Mouse (Mus musculus) hindbrain, embryonic 14.5 days (tissue): ENCODE data around the gene Plekhg2. TPM values are rescaled to one million over a fixed set of nuclear protein-coding genes. Genes with fewer than 3 reads are reported as not detected.
A peak's percentile ranks its signal among the peaks of the same experiment; 100 is the strongest.

Source experiments
- ATAC-seq: fragments of 200-750 bp; cut with Nextera tagmentation; 2 replicates; pipeline ENCODE4 v1.8.0; 2017; ENCODE audit warnings: moderate number of reproducible peaks, mild to moderate bottlenecking, moderate TSS enrichment, moderate library complexity; ENCODE audit not compliant: low FRiP score
- DNase-seq: peaks from one replicate; pipeline ENCODE4 v3.0.0-alpha.2; 2015; ENCODE audit warnings: low spot score
- H3K27ac ChIP-seq: fragments of 300-500 bp; sonication (generic); 2 replicates; pipeline ENCODE4 v1.5.1; 2014; ENCODE audit warnings: mild to moderate bottlenecking, moderate library complexity
- H3K27me3 ChIP-seq: fragments of 300-500 bp; sonication (generic); 2 replicates; pipeline ENCODE4 v1.6.1; 2014; ENCODE audit warnings: mild to moderate bottlenecking, low read length, mixed read lengths; ENCODE audit not compliant: control insufficient read depth, insufficient read depth
- H3K36me3 ChIP-seq: fragments of 300-500 bp; sonication (generic); replicated peaks from 2 replicates; pipeline ENCODE4 v1.6.1; 2014; ENCODE audit not compliant: control insufficient read depth, insufficient read depth
- H3K4me1 ChIP-seq: fragments of 300-500 bp; sonication (generic); replicated peaks from 2 replicates; pipeline ENCODE4 v1.6.1; 2014; ENCODE audit warnings: antibody characterized with exemption, low read length, mixed read lengths; ENCODE audit not compliant: control insufficient read depth, insufficient read depth
- H3K4me2 ChIP-seq: fragments of 300-500 bp; sonication (generic); replicated peaks from 2 replicates; pipeline ENCODE4 v1.6.1; 2014; ENCODE audit warnings: mild to moderate bottlenecking, moderate library complexity
- H3K4me3 ChIP-seq: fragments of 300-500 bp; sonication (generic); replicated peaks from 2 replicates; pipeline ENCODE4 v1.5.1; 2014; ENCODE audit warnings: mild to moderate bottlenecking, low read length
- H3K9ac ChIP-seq: fragments of 300-500 bp; sonication (generic); 2 replicates; pipeline ENCODE4 v1.6.1; 2014
- H3K9me3 ChIP-seq: fragments of 300-500 bp; sonication (generic); 2 replicates; pipeline ENCODE4 v1.6.1; 2016; ENCODE audit warnings: low read length; ENCODE audit not compliant: control insufficient read depth
- WGBS: fragments of 180-500 bp; shearing (Covaris S2); extraction: QIAGEN DNeasy Blood & Tissue Kit; methylation state at CpG from one replicate; pipeline ENCODE4 v1.1.7; 2014; 5-methylcytosine and 5-hydroxymethylcytosine counted together
- polyA plus RNA-seq: library from polyadenylated mRNA; unstranded; fragments of >200 nt; fragmentation: Nextera tagmentation; extraction: Ambion mirVana; gene quantifications from 2 replicates; pipeline ENCODE4 v1.2.1, GENCODE M21; 2014

Gene Plekhg2
- polyA plus RNA-seq, 1 experiment from 2014 or later = 25.5 TPM

DNA sequence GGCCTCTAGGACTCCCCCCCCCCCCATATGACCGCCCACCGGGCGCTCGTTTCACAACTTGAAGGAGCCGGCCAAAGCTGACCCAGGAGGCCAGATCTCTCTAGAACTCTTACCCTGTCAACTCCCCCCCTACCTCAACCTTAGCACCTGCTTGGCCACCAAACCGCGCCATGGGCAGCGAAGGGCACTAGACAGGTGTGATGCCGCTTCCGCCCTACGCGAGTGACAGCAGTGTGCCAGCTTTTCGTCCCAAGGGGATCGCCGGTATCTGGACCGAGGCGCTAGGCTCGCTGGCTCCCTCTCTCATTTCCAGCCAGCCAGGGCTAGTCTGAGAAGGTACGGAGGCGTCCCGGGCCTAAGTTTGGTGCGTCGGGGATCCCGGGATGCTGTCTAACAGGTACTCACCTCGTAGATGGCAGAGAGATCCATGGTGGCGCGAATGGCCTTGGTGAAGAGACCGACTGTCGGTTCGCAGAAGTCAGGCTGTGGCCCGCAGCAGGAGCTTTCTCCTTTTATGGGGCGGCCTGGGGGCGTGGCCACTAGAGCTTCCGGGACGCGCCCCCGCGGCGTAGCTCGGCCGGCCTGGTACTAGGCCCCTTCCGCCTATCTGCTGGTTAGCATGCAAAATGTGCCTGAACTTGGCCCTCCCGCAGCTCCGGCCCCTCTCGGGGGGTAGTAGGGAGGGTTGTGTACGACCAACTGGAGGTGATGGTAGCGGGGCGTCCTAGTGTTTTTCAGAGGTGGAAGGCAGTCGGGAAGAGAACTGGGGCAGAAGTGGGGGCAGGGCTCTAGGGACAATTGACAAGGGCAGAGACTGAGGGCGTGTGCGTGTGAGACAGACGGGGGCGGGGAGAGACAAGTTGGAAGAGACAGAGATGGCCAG lies 6.6 kb upstream of the Plekhg2 start:
- no peaks in the 10 kb centered on the region for H3K36me3 ChIP-seq
- under 1% methylated on average over 53 of the region's 53 CpGs for WGBS
- ATAC-seq (peak; percentile 46), DNase-seq (peak; percentile 80)
- H3K27me3 ChIP-seq = no peaks in the 10 kb centered on the region
- peak overlapping the region; percentile 67 for H3K9ac ChIP-seq
- peaks cover 36% of the 10 kb centered on the region for H3K4me1 ChIP-seq
- peak overlapping the region; percentile 56 for H3K27ac ChIP-seq
- H3K4me3 ChIP-seq = peak overlapping the region; percentile 53
- H3K9me3 ChIP-seq = no peaks in the 10 kb centered on the region
- H3K4me2 ChIP-seq = peak overlapping the region; percentile 83

DNA sequence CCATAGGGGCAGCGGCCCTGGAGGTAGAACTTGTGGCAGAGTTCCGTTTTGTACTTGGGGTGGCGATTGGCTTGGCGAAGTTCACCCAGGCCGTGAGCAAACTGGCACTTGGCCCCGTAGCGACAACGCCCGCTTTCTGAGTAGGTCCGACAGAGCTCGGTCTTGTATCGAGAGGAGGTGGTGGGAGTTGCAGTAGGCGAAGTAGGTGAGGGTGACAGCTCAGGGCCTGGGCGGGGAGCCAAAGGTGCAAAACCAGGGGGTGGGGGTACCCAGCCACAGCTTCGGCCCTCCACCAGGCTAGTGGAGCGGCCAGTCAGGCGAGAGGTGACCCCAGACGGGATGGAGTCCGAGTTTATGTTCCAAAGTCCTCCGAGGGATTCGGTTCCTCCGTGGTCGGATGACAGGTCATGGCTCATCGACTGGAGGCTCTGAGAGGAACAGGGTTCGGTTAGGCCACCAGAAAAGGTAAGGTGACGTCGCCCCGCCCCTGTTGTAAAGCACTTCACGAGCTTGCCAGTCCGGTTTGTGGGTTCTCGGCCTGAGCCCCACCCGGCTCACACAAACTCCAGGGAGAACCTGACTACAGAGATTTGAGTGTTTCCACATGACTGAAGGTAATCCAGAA lies 5.8 kb upstream of the Plekhg2 start:
- Histone ChIP-seq H3K4me2 (peak overlapping the region; percentile 83), H3K4me1 (peaks cover 36% of the 10 kb centered on the region), H3K27ac (no peak overlapping the region), H3K9ac (peak overlapping the region; percentile 67), H3K27me3 (no peaks in the 10 kb centered on the region), H3K36me3 (no peaks in the 10 kb centered on the region), H3K4me3 (peak overlapping the region; percentile 53), H3K9me3 (no peaks in the 10 kb centered on the region)
- DNase-seq (no peak), ATAC-seq (no peak)
- WGBS = 46% methylated on average over 31 of the region's 32 CpGs

DNA sequence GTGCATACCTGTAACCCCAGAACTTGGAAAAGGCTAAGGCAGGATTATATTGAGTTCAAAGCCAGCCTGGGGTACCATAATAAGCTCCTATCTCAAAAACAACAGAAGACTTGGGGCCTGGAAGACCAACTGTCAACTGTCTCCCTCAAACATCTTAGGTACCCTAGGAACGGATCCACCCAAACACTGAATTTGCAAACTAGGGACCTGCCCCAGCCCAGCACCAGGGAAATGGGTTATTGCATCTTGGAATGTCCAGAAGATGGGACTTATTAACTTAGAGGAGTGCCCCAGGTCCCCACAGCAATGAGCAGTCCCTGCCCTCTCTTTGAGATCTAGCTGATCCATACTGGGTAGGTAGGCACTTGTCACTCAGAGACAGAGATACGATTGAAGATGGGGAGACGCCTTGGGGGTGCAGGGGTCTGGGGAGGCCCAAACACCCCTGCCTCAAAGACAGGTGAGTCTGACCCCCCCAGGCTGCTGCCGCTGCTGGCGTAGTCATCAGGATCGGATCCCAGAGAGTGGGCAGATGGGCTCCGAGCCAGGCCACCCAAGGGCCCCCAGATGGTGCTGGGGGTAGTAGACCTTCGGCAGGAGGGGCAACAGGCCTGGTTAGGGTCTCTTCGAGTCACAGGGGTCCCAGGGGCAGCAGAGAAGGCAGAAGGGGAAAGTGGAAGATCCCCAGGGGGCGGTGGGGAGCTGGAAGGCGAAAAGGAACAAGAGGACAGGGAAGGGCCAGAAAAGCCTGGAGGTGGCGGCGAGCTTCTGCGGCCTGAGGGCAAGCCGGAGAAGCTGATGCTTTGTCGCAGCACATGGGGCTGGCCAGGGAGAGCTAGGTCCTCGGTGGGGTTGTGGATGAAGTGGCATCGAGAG lies 5.0 kb upstream of the Plekhg2 start:
- peak overlapping the region; percentile 83 for H3K4me2 ChIP-seq
- H3K9ac ChIP-seq = 0 out of 2 replicates have a peak overlapping the region, but pooled peaks have one; percentile 13
- peak overlapping the region; percentile 53 for H3K4me3 ChIP-seq
- no peaks in the 10 kb centered on the region for H3K27me3 ChIP-seq
- no peak overlapping the region for H3K27ac ChIP-seq
- ATAC-seq (no peak), DNase-seq (no peak)
- H3K4me1 ChIP-seq = peaks cover 30% of the 10 kb centered on the region; the same call in 1 of the 2 replicates
- 71% methylated on average over 18 of the region's 18 CpGs for WGBS
- no peaks in the 10 kb centered on the region for H3K36me3 ChIP-seq
- no peaks in the 10 kb centered on the region for H3K9me3 ChIP-seq

DNA sequence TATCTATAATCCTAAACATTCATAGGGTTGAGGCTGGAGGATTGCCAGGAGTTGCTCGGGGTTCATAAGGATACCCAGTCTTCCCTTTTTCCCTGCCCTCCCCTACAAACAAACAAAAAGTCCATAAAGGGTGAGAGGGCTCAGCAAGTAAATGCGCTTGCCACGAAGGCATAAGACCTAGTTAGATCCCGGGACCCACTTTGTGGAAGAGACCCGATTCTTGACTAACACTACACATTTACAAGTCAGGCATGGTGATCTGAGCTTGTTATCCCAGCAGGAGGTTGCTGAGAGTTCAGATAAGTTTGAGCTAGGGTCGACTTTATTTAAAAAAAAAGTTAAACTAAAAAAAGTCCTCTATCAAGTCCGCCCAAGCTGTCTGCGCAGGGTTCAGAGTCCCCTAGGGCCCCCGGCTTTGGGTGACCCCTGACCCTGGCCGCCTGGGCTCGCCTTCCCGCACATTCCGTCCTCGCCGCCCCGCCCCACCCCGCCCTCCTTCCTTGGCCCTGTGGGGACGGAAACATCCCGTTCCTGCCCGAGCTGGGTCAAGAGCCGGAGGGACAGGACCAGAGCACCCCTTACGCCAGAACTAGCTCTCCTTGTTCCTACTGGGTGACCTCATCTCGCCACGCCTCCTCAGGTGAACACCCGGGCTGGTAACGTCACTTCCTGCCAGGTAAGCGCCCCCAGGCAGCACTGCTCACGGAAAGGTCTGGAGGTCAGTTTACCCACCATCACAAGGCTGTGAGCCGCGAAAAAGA lies 3.8 kb upstream of the Plekhg2 start:
- WGBS = 5% methylated on average over 28 of the region's 30 CpGs
- Histone ChIP-seq H3K4me3 (peak overlapping the region; percentile 37), H3K9me3 (no peaks in the 10 kb centered on the region), H3K27me3 (no peaks in the 10 kb centered on the region), H3K36me3 (no peaks in the 10 kb centered on the region), H3K4me1 (peaks cover 22% of the 10 kb centered on the region; the same call in 1 of the 2 replicates), H3K27ac (peak overlapping the region; percentile 87), H3K4me2 (peak overlapping the region; percentile 83), H3K9ac (peak overlapping the region; percentile 61)
- DNase-seq (no peak), ATAC-seq (no peak)

DNA sequence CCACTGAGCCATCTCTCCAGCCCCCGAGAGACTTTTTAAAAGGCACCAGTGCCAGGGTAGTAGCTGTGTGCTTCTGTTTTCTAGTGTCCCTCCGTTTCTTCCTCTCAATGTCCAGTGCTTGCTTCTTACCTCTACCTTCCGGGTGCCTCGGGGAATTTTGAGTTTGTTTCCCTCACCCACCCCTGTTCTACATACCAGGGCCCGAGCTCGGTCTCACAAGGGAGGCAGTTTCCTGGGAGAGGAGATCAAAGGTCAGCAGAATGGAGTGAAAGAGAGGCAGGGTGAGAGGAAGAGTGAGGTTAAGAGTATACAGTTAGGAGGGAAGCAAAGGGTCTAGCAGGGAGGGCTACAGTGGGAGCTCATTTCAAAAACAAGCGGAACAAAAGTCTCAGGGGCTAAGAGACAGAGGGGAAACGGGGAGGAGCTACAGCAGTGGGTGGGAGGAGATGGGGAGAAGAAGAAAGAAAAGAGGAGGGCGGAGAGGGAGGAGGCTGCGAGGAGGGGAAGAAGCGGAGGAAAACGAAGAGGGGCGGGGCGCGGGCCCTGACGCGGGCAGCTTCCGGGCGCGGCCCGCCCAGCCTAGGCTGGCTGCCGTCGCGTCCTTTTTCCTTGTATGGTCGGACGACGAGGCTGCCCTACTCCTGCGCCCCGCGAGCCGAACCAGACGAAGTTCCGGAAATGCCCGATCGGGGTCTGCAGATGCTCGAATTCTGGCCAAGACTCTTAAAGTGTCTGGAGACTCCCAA lies 3.0 kb upstream of the Plekhg2 start:
- peak overlapping the region; percentile 87 for H3K27ac ChIP-seq
- DNase-seq = peak; percentile 78
- peak overlapping the region; percentile 37 for H3K4me3 ChIP-seq
- H3K4me1 ChIP-seq = peaks cover 25% of the 10 kb centered on the region
- peak overlapping the region; percentile 61 for H3K9ac ChIP-seq
- no peaks in the 10 kb centered on the region for H3K27me3 ChIP-seq
- WGBS = under 1% methylated on average over 35 of the region's 36 CpGs
- no peaks in the 10 kb centered on the region for H3K36me3 ChIP-seq
- peak; percentile 36 for ATAC-seq
- H3K4me2 ChIP-seq = peak overlapping the region; percentile 83
- H3K9me3 ChIP-seq = no peaks in the 10 kb centered on the region

DNA sequence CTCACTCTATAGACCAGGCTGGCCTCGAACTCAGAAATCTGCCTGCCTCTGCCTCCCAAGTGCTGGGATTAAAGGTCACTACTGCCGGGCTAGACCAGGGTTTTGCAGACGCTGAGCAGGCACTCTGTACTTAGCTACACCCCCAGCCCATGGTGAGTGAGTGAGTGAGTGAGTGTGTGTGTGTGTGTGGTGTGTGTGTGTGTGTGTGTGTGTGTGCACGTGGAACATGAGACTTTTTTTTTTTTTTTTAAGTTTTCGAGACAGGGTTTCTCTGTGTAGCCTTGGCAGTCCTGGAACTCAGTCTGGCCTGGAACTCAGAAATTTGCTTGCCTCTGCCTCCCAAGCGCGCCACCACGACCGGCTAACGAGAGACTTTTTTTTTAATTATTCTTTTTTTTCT lies 2.2 kb upstream of the Plekhg2 start:
- Histone ChIP-seq H3K9me3 (no peaks in the 10 kb centered on the region), H3K9ac (no peak overlapping the region), H3K4me1 (peaks cover 32% of the 10 kb centered on the region), H3K27me3 (no peaks in the 10 kb centered on the region), H3K27ac (peak overlapping the region; percentile 87; the same call in 1 of the 2 replicates), H3K4me3 (no peak overlapping the region), H3K36me3 (no peaks in the 10 kb centered on the region), H3K4me2 (peak overlapping the region; percentile 83)
- no peak for DNase-seq
- no peak for ATAC-seq
- 79% methylated on average over 10 of the region's 10 CpGs for WGBS

DNA sequence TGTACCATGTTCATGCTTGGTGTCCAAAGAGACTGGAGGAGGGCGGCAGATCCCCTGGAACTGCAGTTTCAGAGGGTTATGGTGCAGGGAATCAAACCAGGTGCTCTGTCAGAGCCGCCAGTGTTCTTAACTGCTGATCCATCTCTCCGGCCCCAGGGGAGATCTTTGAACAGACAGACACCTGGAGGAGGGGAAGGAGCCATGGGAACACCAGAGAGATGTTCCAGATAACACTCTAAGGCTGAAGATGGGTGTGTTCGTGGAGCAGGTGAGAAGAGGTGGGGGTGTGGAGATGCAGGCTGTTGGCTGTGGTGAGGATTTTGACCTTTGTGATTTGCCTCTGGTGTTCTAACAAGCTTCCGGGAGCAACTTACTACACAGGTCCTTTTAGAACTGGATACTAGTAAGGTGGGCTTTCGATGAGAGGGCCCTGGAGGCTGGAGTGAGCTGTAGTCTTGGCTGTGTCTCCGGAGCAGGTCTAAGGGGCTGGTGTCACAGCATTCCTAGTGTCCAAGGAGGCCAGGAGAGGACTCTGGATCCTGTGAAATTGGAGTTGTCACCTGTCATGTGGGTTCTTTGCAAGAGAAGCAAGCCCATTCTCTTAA lies 1.6 kb upstream of the Plekhg2 start:
- Histone ChIP-seq H3K9me3 (no peaks in the 10 kb centered on the region), H3K27ac (no peak overlapping the region), H3K4me2 (no peak overlapping the region), H3K9ac (no peak overlapping the region), H3K4me3 (no peak overlapping the region), H3K4me1 (peaks cover 34% of the 10 kb centered on the region), H3K27me3 (no peaks in the 10 kb centered on the region), H3K36me3 (no peaks in the 10 kb centered on the region)
- WGBS = 87% methylated on average over 7 of the region's 7 CpGs
- DNase-seq (no peak), ATAC-seq (no peak)
